In the genomic region with DNA sequence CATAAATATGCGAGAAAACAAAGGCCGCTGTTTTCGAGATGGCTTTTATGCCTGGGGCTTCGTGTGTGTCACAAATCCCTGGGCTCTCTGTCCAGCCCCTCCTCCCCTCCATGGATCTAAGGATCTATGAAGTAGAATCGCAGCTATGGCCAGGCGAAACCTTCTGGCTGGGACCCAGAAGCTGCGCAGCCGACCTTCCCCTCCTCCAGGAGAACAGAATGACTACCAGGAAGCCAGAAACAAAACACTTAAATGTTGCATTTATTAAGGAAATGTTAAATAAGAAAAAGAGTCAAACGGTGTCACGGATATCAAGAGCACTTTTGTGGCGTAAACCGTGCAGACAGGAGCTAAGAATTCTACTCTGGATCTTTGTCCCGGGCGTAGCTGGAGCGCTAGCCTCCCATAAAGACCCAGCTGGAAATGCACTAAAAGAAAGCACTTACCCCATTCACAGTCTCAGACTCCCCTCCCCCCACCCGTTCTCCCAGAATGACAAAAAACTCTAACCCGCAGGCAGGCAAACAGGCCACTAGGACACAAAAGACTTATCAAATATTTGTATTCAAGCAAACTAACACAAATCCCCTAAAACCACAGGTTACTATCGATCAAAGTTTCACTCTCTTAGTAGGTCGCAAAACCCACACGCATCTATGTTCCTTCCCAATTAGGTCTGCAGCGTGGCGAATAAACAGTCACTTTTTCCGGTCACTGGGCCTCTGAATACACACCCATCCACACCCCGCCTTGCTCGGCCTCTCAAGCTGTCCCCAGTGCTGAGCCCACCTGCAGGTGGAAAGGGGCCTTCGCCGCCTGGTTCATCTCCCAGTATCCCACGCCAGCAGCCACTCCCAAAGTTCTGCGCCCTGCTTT, we compare ENCODE assay signal across 8 mouse cellular contexts. TPM values are rescaled to one million over a fixed set of nuclear protein-coding genes. Genes with fewer than 3 reads are reported as not detected.
DNase-seq lines count a peak whose midpoint lies in the region; ATAC-seq lines count a peak whose summit lies in the region.

No protein-coding gene starts in this region.

- under 1% methylated on average over 29 of the region's 29 CpGs for WGBS in hindbrain, embryonic 15.5 days

- H3K4me2 ChIP-seq in hindbrain, embryonic 15.5 days: peak overlapping the region; percentile 88

- 0 out of 2 replicates have a peak, but pooled peaks cover 2% of the 10 kb centered on the region for H3K27me3 ChIP-seq in hindbrain, embryonic 15.5 days

- peak overlapping the region; percentile 63 for H3K4me3 ChIP-seq in hindbrain, embryonic 15.5 days

- H3K36me3 ChIP-seq in hindbrain, embryonic 15.5 days: no peaks in the 10 kb centered on the region

- H3K27ac ChIP-seq in hindbrain, embryonic 15.5 days (replicated peaks): peak overlapping the region; percentile 58

- peaks cover 19% of the 10 kb centered on the region for H3K4me1 ChIP-seq in hindbrain, embryonic 15.5 days (replicated peaks)

- ATAC-seq in hindbrain, embryonic 15.5 days (ENCODE audit: low FRiP score, low read depth): peak; percentile 12; the same call in 1 of the 2 replicates
- no peak for ATAC-seq in megakaryocyte-erythroid progenitor cell, adult 5-6 weeks (replicated peaks; ENCODE audit: low FRiP score, low TSS enrichment, poor library complexity, severe bottlenecking)

- H3K9me3 ChIP-seq in hindbrain, embryonic 15.5 days: no peaks in the 10 kb centered on the region

- H3K9ac ChIP-seq in hindbrain, embryonic 15.5 days: peak overlapping the region; percentile 51

- DNase-seq in adrenal gland, postnatal 14 days: peak; percentile 7
- no peak for DNase-seq in adrenal gland, adult 8-10 months
- peak; percentile 23 for DNase-seq in right cerebral cortex, postnatal 4 days
- DNase-seq in right cerebral cortex, postnatal 25 days: no peak
- peak; percentile 5 for DNase-seq in lung, postnatal 10 days
- DNase-seq in spleen, postnatal 4 days (ENCODE audit: low spot score in 2 of 2): no peak

RNA-seq across cellular contexts. Expression of a gene that starts 1.3 kb away (rescaled TPM):
- 0.30 and 1.1 TPM in 2 replicates for total RNA-seq in adrenal gland, postnatal 14 days (2021)
- total RNA-seq in adrenal gland, adult 8-10 months (2022): under 1 TPM; 0.17 to 0.55 (median 0.39) TPM
- 162 and 175 TPM in 2 replicates for polyA plus RNA-seq in hindbrain, embryonic 15.5 days (2015; fragmentation: Nextera tagmentation; extraction: Ambion mirVana)
- total RNA-seq in megakaryocyte-erythroid progenitor cell, adult 5-6 weeks (2014; fragmentation: Nextera tagmentation): not detected in 2 replicates
- total RNA-seq in megakaryocyte-erythroid progenitor cell, adult 5-6 weeks (2017): not detected in 2 replicates

Comparison
In these comparisons a context has a peak if more than half of its experiments do, and no peak if none do; other contexts are left out.
1. DNase-seq: peak in adrenal gland, postnatal 14 days (single experiment), right cerebral cortex, postnatal 4 days (single experiment) and lung, postnatal 10 days (single experiment); none in adrenal gland, adult 8-10 months (single experiment), right cerebral cortex, postnatal 25 days (single experiment) and spleen, postnatal 4 days (0 of 2).